Mouse (Mus musculus): Measurements from ENCODE around the gene Cdip1.

The Cdip1 gene

DNA sequence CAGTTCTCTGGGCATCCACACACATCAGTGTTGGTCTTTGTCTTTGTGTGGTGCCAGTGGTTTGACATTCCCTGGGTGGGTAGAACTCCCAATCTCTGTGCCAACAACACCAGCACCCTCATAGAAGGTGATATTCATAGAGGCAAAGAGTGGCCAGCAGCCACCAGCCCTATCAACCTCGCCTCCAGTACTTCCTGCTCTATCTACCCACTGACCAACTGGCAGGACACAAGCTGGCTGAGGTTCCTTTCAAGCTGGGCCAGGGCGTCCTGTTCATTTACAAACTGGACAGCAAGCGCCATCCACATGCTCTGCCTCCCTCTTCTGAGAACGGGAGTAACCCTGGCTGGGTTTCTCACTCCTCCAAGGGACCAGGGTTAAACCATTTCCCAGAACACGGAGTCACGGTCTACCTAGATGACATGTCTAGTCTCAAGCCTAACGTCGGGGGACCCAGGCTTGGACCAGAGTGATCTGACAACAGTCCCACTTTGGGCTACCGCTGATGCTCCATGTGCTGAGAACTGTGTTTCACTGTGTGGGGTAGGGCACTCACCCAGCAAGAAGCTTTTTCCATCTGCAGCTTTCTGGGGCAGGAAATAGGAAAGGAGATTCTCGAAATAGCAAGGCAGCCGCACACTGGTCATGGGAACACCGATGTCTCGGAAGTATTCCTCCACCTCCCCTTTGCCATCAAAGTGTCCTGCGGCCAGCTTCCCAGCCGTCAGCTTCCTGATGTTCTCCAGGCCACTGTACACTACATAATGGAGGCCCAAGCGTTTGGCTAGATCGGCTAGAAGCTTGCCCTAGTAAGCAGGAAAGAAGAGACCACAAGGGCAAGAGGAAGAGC, 76.0 kb downstream of the Cdip1 start:
- DNase-seq = peak; percentile 21

GRCm38 (mm10) chr16:4711173-4711572, 78.9 kb downstream of the Cdip1 start:
- DNase-seq = no peak

DNA sequence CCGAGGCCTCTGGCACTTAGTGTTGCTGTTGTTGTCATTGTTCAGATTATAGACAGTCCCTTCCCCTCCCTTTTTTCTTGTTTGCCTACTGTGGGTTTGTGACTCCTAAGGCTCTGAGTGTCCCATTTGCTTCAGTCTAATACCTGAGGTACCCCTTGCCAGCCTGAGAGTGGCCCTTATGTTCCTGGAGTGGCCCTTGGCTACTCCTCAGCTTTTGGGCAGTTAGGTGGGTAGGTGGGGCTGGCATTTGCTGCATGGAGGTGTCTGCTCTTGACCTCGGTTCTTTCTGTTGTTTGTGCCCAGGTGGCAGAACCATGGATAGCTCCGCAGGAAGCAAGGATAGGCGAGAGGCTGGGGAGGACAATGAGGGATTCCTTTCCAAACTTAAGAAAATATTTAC, 84.6 kb downstream of the Cdip1 start:
- DNase-seq = no peak

GRCm38 (mm10) chr16:4702646-4703045, 87.4 kb downstream of the Cdip1 start:
- DNase-seq = no peak

DNA sequence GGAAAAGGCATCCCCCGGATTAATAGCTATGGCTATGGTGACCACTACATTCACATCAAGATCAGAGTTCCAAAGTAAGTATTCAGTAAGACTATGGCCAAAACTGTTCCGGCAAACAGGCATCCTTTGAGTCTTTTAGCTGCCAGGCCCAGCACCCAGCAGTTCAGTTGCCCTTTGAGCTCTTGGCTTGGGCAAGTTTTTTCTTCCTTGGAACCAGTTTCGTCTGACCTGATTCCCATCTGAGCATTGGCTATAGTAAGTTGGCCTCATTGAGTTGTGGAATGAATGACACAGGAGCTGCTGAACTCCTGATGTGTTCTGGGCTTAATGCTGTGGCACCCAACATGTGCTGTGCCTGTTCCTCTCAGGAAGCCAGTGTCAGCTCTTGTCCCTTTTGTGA, 88.9 kb downstream of the Cdip1 start:
- no peak for DNase-seq
